Mouse (Mus musculus): ENCODE data around the gene Lsm4.

- no peak for TF ChIP-seq EP300 (IDR thresholded peaks at IDR 0.05; ENCODE audit: low read depth)
- TF ChIP-seq CTCF (IDR thresholded peaks at IDR 0.05; ENCODE audit: low read depth), result no peak
These were observed 42.3 kb upstream of the Lsm4 start for GRCm38 (mm10) chr8:70630532-70631381.
